Mouse (Mus musculus) neural tube, embryonic 11.5 days (tissue): Measurements from ENCODE around the gene Chgb. TPM values are rescaled to one million over a fixed set of nuclear protein-coding genes. Genes with fewer than 3 reads are reported as not detected.

Experiments used
- ATAC-seq: fragments of 200-750 bp; cut with Nextera tagmentation; 2 replicates; pipeline ENCODE4 v1.8.0; 2017; ENCODE audit warnings: moderate number of reproducible peaks, mild to moderate bottlenecking, moderate TSS enrichment, moderate library complexity; ENCODE audit not compliant: insufficient read depth, low FRiP score, low TSS enrichment
- DNase-seq: peaks from one replicate; pipeline ENCODE4 v3.0.0-alpha.2; 2015; ENCODE audit warnings: low spot score
- H3K27ac ChIP-seq: fragments of 300-500 bp; sonication (generic); 2 replicates; pipeline ENCODE4 v1.5.1; 2014; ENCODE audit warnings: low read depth, mild to moderate bottlenecking, low read length
- H3K27me3 ChIP-seq: fragments of 300-500 bp; sonication (generic); 2 replicates; pipeline ENCODE4 v1.6.1; 2014; ENCODE audit warnings: mild to moderate bottlenecking, low read length, mixed read lengths; ENCODE audit not compliant: control insufficient read depth, insufficient read depth
- H3K36me3 ChIP-seq: fragments of 300-500 bp; sonication (generic); 2 replicates; pipeline ENCODE4 v1.6.1; 2014; ENCODE audit warnings: mild to moderate bottlenecking, low read length, moderate library complexity, mixed read lengths; ENCODE audit not compliant: control insufficient read depth, insufficient read depth
- H3K4me1 ChIP-seq: fragments of 300-500 bp; sonication (generic); 2 replicates; pipeline ENCODE4 v1.6.1; 2014; ENCODE audit warnings: low read length, mixed read lengths; ENCODE audit not compliant: control insufficient read depth, insufficient read depth
- H3K4me2 ChIP-seq: fragments of 300-500 bp; sonication (generic); 2 replicates; pipeline ENCODE4 v1.6.1; 2014; ENCODE audit warnings: low read depth, mild to moderate bottlenecking, moderate library complexity
- H3K4me3 ChIP-seq: fragments of 300-500 bp; sonication (generic); 2 replicates; pipeline ENCODE4 v1.5.1; 2014; ENCODE audit warnings: low read depth, low read length
- H3K9ac ChIP-seq: fragments of 300-500 bp; sonication (generic); 2 replicates; pipeline ENCODE4 v1.6.1; 2014; ENCODE audit warnings: mild to moderate bottlenecking, low read length
- H3K9me3 ChIP-seq: fragments of 300-500 bp; sonication (generic); 2 replicates; pipeline ENCODE4 v1.6.1; 2016; ENCODE audit warnings: low read length; ENCODE audit not compliant: control insufficient read depth
- WGBS: fragments of 180-500 bp; shearing (Covaris S2); extraction: QIAGEN DNeasy Blood & Tissue Kit; methylation state at CpG from one replicate; pipeline ENCODE4 v1.1.7; 2014; 5-methylcytosine and 5-hydroxymethylcytosine counted together
- polyA plus RNA-seq: library from polyadenylated mRNA; unstranded; fragments of >200 nt; fragmentation: Nextera tagmentation; extraction: Ambion mirVana; gene quantifications from 2 replicates; pipeline ENCODE4 v1.2.1, GENCODE M21; 2014

Chgb gene
- 14.5 and 15.9 TPM in 2 replicates for polyA plus RNA-seq

GRCm38 (mm10) chr2:132780978-132781377 is at the start of gene Chgb:
Chgb (plus strand) TSS chr2:132781278.
- H3K9me3 ChIP-seq: no peaks in the 10 kb centered on the region
- ATAC-seq (no peak), DNase-seq (no peak)
- H3K4me2 ChIP-seq: peak within 1 kb of the TSS; percentile 70
- no peaks in the 10 kb centered on the region for H3K27me3 ChIP-seq
- H3K36me3 ChIP-seq: no peaks in the 10 kb centered on the region
- peak within 1 kb of the TSS; percentile 67 for H3K27ac ChIP-seq
- peak within 1 kb of the TSS; percentile 41 for H3K9ac ChIP-seq
- peak within 1 kb of the TSS; percentile 29 for H3K4me3 ChIP-seq
- WGBS: 8% methylated on average over 4 of the region's 4 CpGs
- H3K4me1 ChIP-seq: no peaks in the 10 kb centered on the region

GRCm38 (mm10) chr2:132732940-132733339 is 48.1 kb upstream of the Chgb start:
- ATAC-seq (no peak), DNase-seq (no peak)
- no peak overlapping the region for H3K27ac ChIP-seq
- no peaks in the 10 kb centered on the region for H3K27me3 ChIP-seq
- WGBS: 92% methylated on average over 5 of the region's 5 CpGs
- no peak overlapping the region for H3K9ac ChIP-seq
- no peak overlapping the region for H3K4me3 ChIP-seq
- no peak overlapping the region for H3K4me2 ChIP-seq
- no peaks in the 10 kb centered on the region; the same call in 1 of the 2 replicates for H3K36me3 ChIP-seq
- no peaks in the 10 kb centered on the region for H3K9me3 ChIP-seq
- H3K4me1 ChIP-seq: no peaks in the 10 kb centered on the region

- DNase-seq: no peak
- no peak overlapping the region for H3K27ac ChIP-seq
- no peaks in the 10 kb centered on the region; the same call in 1 of the 2 replicates for H3K36me3 ChIP-seq
- no peaks in the 10 kb centered on the region for H3K4me1 ChIP-seq
- ATAC-seq: no peak
- no peaks in the 10 kb centered on the region for H3K27me3 ChIP-seq
- no peak overlapping the region for H3K9ac ChIP-seq
- H3K4me2 ChIP-seq: no peak overlapping the region
- WGBS: 93% methylated on average over 10 of the region's 10 CpGs
- no peak overlapping the region for H3K4me3 ChIP-seq
- H3K9me3 ChIP-seq: no peaks in the 10 kb centered on the region
Observed at GRCm38 (mm10) chr2:132733603-132734573, 47.2 kb upstream of the Chgb start.

GRCm38 (mm10) chr2:132738816-132739432 is 42.2 kb upstream of the Chgb start:
- Histone ChIP-seq H3K4me1 (no peaks in the 10 kb centered on the region), H3K9me3 (no peaks in the 10 kb centered on the region), H3K27me3 (no peaks in the 10 kb centered on the region), H3K27ac (no peak overlapping the region), H3K36me3 (no peaks in the 10 kb centered on the region; the same call in 1 of the 2 replicates), H3K4me3 (no peak overlapping the region), H3K4me2 (no peak overlapping the region), H3K9ac (no peak overlapping the region)
- WGBS: 44% methylated on average over 2 of the region's 2 CpGs
- DNase-seq (no peak), ATAC-seq (no peak)

- Histone ChIP-seq H3K4me3 (no peak overlapping the region), H3K27me3 (no peaks in the 10 kb centered on the region), H3K4me2 (no peak overlapping the region), H3K9me3 (no peaks in the 10 kb centered on the region), H3K27ac (no peak overlapping the region), H3K4me1 (no peaks in the 10 kb centered on the region), H3K36me3 (no peaks in the 10 kb centered on the region), H3K9ac (no peak overlapping the region)
- WGBS: 69% methylated on average over 8 of the region's 8 CpGs
- ATAC-seq: no peak
- DNase-seq: no peak
Observed at GRCm38 (mm10) chr2:132741862-132742347, 39.2 kb upstream of the Chgb start.

GRCm38 (mm10) chr2:132744866-132745265 is 36.2 kb upstream of the Chgb start:
- H3K9me3 ChIP-seq: no peaks in the 10 kb centered on the region
- no peaks in the 10 kb centered on the region for H3K36me3 ChIP-seq
- no peak for ATAC-seq
- no peak overlapping the region for H3K4me3 ChIP-seq
- H3K27ac ChIP-seq: no peak overlapping the region
- no peak for DNase-seq
- 91% methylated on average over 5 of the region's 5 CpGs for WGBS
- no peak overlapping the region for H3K4me2 ChIP-seq
- H3K9ac ChIP-seq: no peak overlapping the region
- no peaks in the 10 kb centered on the region for H3K27me3 ChIP-seq
- H3K4me1 ChIP-seq: no peaks in the 10 kb centered on the region

- Histone ChIP-seq H3K9me3 (no peaks in the 10 kb centered on the region), H3K27ac (no peak overlapping the region), H3K36me3 (no peaks in the 10 kb centered on the region), H3K4me1 (no peaks in the 10 kb centered on the region), H3K27me3 (no peaks in the 10 kb centered on the region), H3K4me3 (no peak overlapping the region), H3K4me2 (no peak overlapping the region), H3K9ac (no peak overlapping the region)
- WGBS: 89% methylated on average over 3 of the region's 3 CpGs
- ATAC-seq: no peak
- no peak for DNase-seq
Observed at GRCm38 (mm10) chr2:132746108-132746507, 35.0 kb upstream of the Chgb start.

GRCm38 (mm10) chr2:132750726-132751125 is 30.4 kb upstream of the Chgb start:
- ATAC-seq: no peak
- Histone ChIP-seq H3K4me3 (no peak overlapping the region), H3K27ac (no peak overlapping the region)

More at GRCm38 (mm10) chr2:132750726-132751125, 30.4 kb upstream of the Chgb start:
- Histone ChIP-seq H3K36me3 (no peaks in the 10 kb centered on the region), H3K9me3 (no peaks in the 10 kb centered on the region), H3K4me2 (no peak overlapping the region), H3K4me1 (no peaks in the 10 kb centered on the region), H3K9ac (no peak overlapping the region), H3K27me3 (no peaks in the 10 kb centered on the region)
- no peak for DNase-seq
